Mouse (Mus musculus): ENCODE results near the gene H2al1m.

GRCm38 (mm10) chrX:9302791-9303190, 19.2 kb downstream of the H2al1m start:
- TF ChIP-seq CTCF (IDR thresholded peaks at IDR 0.05) (no peak), POLR2A (IDR thresholded peaks at IDR 0.05; ENCODE audit: insufficient read depth, low read depth, low read length) (no peak)

Data from heart, adult 2 months (tissue).